Mouse (Mus musculus) ES-Bruce4 (cell line): ENCODE measurements around the gene Ddx4. TPM values are rescaled to one million over a fixed set of nuclear protein-coding genes. Genes with fewer than 3 reads are reported as not detected.

Experiments
- H3K27ac ChIP-seq: 2 replicates; pipeline ENCODE4 v1.5.1; 2012; ENCODE audit warnings: low read length, inconsistent platforms; ENCODE audit not compliant: insufficient read depth
- H3K27me3 ChIP-seq: 2 replicates; pipeline ENCODE4 v1.6.1; 2012; ENCODE audit warnings: mild to moderate bottlenecking, low read length, inconsistent platforms; ENCODE audit not compliant: control insufficient read depth, poor library complexity, insufficient read depth, severe bottlenecking
- H3K36me3 ChIP-seq: 2 replicates; pipeline ENCODE4 v1.6.1; 2012; ENCODE audit warnings: inconsistent platforms, mild to moderate bottlenecking, low read length, moderate library complexity; ENCODE audit not compliant: control insufficient read depth, poor library complexity, insufficient read depth, severe bottlenecking
- H3K4me1 ChIP-seq: one replicate; pipeline ENCODE4 v1.8.1; 2011; ENCODE audit warnings: low read length; ENCODE audit not compliant: control insufficient read depth, insufficient read depth
- H3K4me3 ChIP-seq: 2 replicates; pipeline ENCODE4 v1.5.1; 2011; ENCODE audit warnings: low read depth, mild to moderate bottlenecking, low read length
- H3K9ac ChIP-seq: 2 replicates; pipeline ENCODE4 v1.6.1; 2012; ENCODE audit warnings: low read depth, mild to moderate bottlenecking, inconsistent platforms; ENCODE audit not compliant: poor library complexity, severe bottlenecking
- H3K9me3 ChIP-seq: replicated peaks from 2 replicates; pipeline ENCODE4 v1.6.1; 2012; ENCODE audit warnings: mild to moderate bottlenecking, low read length, inconsistent platforms; ENCODE audit not compliant: control insufficient read depth, poor library complexity, insufficient read depth, severe bottlenecking
- CTCF ChIP-seq: IDR thresholded peaks from one replicate; pipeline ENCODE4 v1.8.1; 2011; ENCODE audit warnings: low read depth, low read length
- EP300 ChIP-seq: IDR thresholded peaks from 2 replicates; pipeline ENCODE4 v1.6.1; 2011; ENCODE audit warnings: low read depth, low read length; ENCODE audit not compliant: insufficient read depth
- POLR2A ChIP-seq: IDR thresholded peaks from one replicate; pipeline ENCODE4 v1.8.1; 2011; ENCODE audit warnings: low read length; ENCODE audit not compliant: insufficient read depth
- polyA plus RNA-seq: library from polyadenylated mRNA; stranded (reverse); fragments of >200 nt; gene quantifications from 2 replicates; pipeline ENCODE4 v1.2.4, GENCODE M21; 2011; ENCODE audit warnings: low read depth; ENCODE audit not compliant: missing spikeins, insufficient read depth, insufficient read length

The Ddx4 gene
- polyA plus RNA-seq, 1 experiment: 15.3 TPM

- no peaks in the 10 kb centered on the region for H3K9me3 ChIP-seq
- no peaks in the 10 kb centered on the region for H3K4me1 ChIP-seq
- H3K27ac ChIP-seq: no peak overlapping the region
- H3K9ac ChIP-seq: no peak overlapping the region
- H3K27me3 ChIP-seq: no peaks in the 10 kb centered on the region
- no peak overlapping the region for H3K4me3 ChIP-seq
- H3K36me3 ChIP-seq: no peaks in the 10 kb centered on the region
- TF ChIP-seq EP300 (no peak), CTCF (no peak), POLR2A (no peak)
Measured at GRCm38 (mm10) chr13:112625566-112625965, 26.7 kb downstream of the Ddx4 start.

- H3K27ac ChIP-seq: no peak overlapping the region
- H3K9me3 ChIP-seq: no peaks in the 10 kb centered on the region
- H3K9ac ChIP-seq: no peak overlapping the region
- H3K36me3 ChIP-seq: no peaks in the 10 kb centered on the region
- TF ChIP-seq POLR2A (no peak), CTCF (no peak), EP300 (no peak)
- no peaks in the 10 kb centered on the region for H3K27me3 ChIP-seq
- no peaks in the 10 kb centered on the region for H3K4me1 ChIP-seq
- H3K4me3 ChIP-seq: no peak overlapping the region
Measured at GRCm38 (mm10) chr13:112624622-112625021, 27.7 kb downstream of the Ddx4 start.

GRCm38 (mm10) chr13:112623656-112624055 lies 28.6 kb downstream of the Ddx4 start:
- no peaks in the 10 kb centered on the region for H3K27me3 ChIP-seq
- H3K4me3 ChIP-seq: no peak overlapping the region
- no peaks in the 10 kb centered on the region for H3K9me3 ChIP-seq
- no peak overlapping the region for H3K27ac ChIP-seq
- TF ChIP-seq POLR2A: no peak
- no peak for TF ChIP-seq EP300
- TF ChIP-seq CTCF: no peak
- H3K36me3 ChIP-seq: no peaks in the 10 kb centered on the region
- H3K9ac ChIP-seq: no peak overlapping the region
- no peaks in the 10 kb centered on the region for H3K4me1 ChIP-seq

- Histone ChIP-seq H3K36me3 (no peaks in the 10 kb centered on the region), H3K9ac (no peak overlapping the region), H3K27ac (no peak overlapping the region), H3K4me3 (no peak overlapping the region), H3K9me3 (no peaks in the 10 kb centered on the region), H3K27me3 (no peaks in the 10 kb centered on the region), H3K4me1 (no peaks in the 10 kb centered on the region)
- no peak for TF ChIP-seq CTCF
- no peak for TF ChIP-seq POLR2A
- TF ChIP-seq EP300: no peak
Measured at GRCm38 (mm10) chr13:112621592-112621991, 30.7 kb downstream of the Ddx4 start.

- Histone ChIP-seq H3K36me3 (no peaks in the 10 kb centered on the region), H3K27me3 (no peaks in the 10 kb centered on the region), H3K27ac (no peak overlapping the region), H3K4me3 (no peak overlapping the region), H3K4me1 (no peaks in the 10 kb centered on the region), H3K9ac (no peak overlapping the region), H3K9me3 (no peaks in the 10 kb centered on the region)
- TF ChIP-seq EP300 (no peak), CTCF (no peak), POLR2A (no peak)
Measured at GRCm38 (mm10) chr13:112608606-112609005, 43.7 kb downstream of the Ddx4 start.

GRCm38 (mm10) chr13:112604411-112604810 lies 47.9 kb downstream of the Ddx4 start:
- no peaks in the 10 kb centered on the region for H3K4me1 ChIP-seq

More at GRCm38 (mm10) chr13:112604411-112604810, 47.9 kb downstream of the Ddx4 start:
- Histone ChIP-seq H3K36me3 (no peaks in the 10 kb centered on the region), H3K9me3 (no peaks in the 10 kb centered on the region), H3K9ac (no peak overlapping the region), H3K4me3 (no peak overlapping the region), H3K27me3 (no peaks in the 10 kb centered on the region), H3K27ac (no peak overlapping the region)
- TF ChIP-seq EP300 (no peak), POLR2A (no peak), CTCF (no peak)
